Mouse (Mus musculus) liver, embryonic 12.5 days (tissue): ENCODE data around the gene Pdpn. TPM values are rescaled to one million over a fixed set of nuclear protein-coding genes. Genes with fewer than 3 reads are reported as not detected.
"Not testable (repeated sequence)": the region's sequence is repeated elsewhere in the genome, so short reads cannot be mapped to it uniquely, and the experiment has no call there.

Experiments
- ATAC-seq: fragments of 200-750 bp; cut with Nextera tagmentation; 2 replicates; pipeline ENCODE4 v1.8.0; 2017; ENCODE audit warnings: moderate number of reproducible peaks, mild to moderate bottlenecking, moderate library complexity
- H3K27ac ChIP-seq: fragments of 300-500 bp; sonication (generic); 2 replicates; pipeline ENCODE4 v1.5.1; 2016; ENCODE audit warnings: mild to moderate bottlenecking
- H3K27me3 ChIP-seq: fragments of 300-500 bp; sonication (generic); replicated peaks from 2 replicates; pipeline ENCODE4 v1.6.1; 2016; ENCODE audit warnings: mild to moderate bottlenecking, moderate library complexity
- H3K36me3 ChIP-seq: fragments of 300-500 bp; sonication (generic); 2 replicates; pipeline ENCODE4 v1.6.1; 2016; ENCODE audit warnings: mild to moderate bottlenecking, moderate library complexity
- H3K4me1 ChIP-seq: fragments of 300-500 bp; sonication (generic); 2 replicates; pipeline ENCODE4 v1.6.1; 2016
- H3K4me2 ChIP-seq: fragments of 300-500 bp; sonication (generic); 2 replicates; pipeline ENCODE4 v1.6.1; 2016; ENCODE audit warnings: mild to moderate bottlenecking, moderate library complexity
- H3K4me3 ChIP-seq: fragments of 300-500 bp; sonication (generic); 2 replicates; pipeline ENCODE4 v1.5.1; 2016; ENCODE audit warnings: mild to moderate bottlenecking, moderate library complexity
- H3K9ac ChIP-seq: fragments of 300-500 bp; sonication (generic); 2 replicates; pipeline ENCODE4 v1.6.1; 2016; ENCODE audit warnings: mild to moderate bottlenecking, moderate library complexity
- H3K9me3 ChIP-seq: fragments of 300-500 bp; sonication (generic); replicated peaks from 2 replicates; pipeline ENCODE4 v1.6.1; 2016; ENCODE audit warnings: mild to moderate bottlenecking, moderate library complexity
- WGBS: fragments of 180-500 bp; shearing (Covaris S2); methylation state at CpG from one replicate; pipeline ENCODE4 v1.1.7; 2016; ENCODE audit not compliant: insufficient replicate concordance; 5-methylcytosine and 5-hydroxymethylcytosine counted together
- polyA plus RNA-seq: library from polyadenylated mRNA; unstranded; fragments of >200 nt; fragmentation: Nextera tagmentation; extraction: Ambion mirVana; gene quantifications from 2 replicates; pipeline ENCODE4 v1.2.1, GENCODE M21; 2016

The Pdpn gene
- 1.7 and 2.5 TPM in 2 replicates for polyA plus RNA-seq

- H3K9ac ChIP-seq, result no peak within 1 kb of the TSS
- H3K36me3 ChIP-seq, result no peaks in the 10 kb centered on the region
- ATAC-seq, result no peak
- H3K4me2 ChIP-seq, result peak within 1 kb of the TSS; percentile 44
- 7% methylated on average over 31 of the region's 31 CpGs for WGBS
- H3K4me3 ChIP-seq, result peak within 1 kb of the TSS; percentile 23
- no peaks in the 10 kb centered on the region for H3K9me3 ChIP-seq
- H3K4me1 ChIP-seq, result 0 out of 2 replicates have a peak, but pooled peaks cover 4% of the 10 kb centered on the region
- no peak within 1 kb of the TSS for H3K27ac ChIP-seq
- H3K27me3 ChIP-seq, result peaks cover 72% of the 10 kb centered on the region
Observed at GRCm38 (mm10) chr4:143299325-143300070, at the start of gene Pdpn. TSS of gene Pdpn (minus strand) at chr4:143299564.

DNA sequence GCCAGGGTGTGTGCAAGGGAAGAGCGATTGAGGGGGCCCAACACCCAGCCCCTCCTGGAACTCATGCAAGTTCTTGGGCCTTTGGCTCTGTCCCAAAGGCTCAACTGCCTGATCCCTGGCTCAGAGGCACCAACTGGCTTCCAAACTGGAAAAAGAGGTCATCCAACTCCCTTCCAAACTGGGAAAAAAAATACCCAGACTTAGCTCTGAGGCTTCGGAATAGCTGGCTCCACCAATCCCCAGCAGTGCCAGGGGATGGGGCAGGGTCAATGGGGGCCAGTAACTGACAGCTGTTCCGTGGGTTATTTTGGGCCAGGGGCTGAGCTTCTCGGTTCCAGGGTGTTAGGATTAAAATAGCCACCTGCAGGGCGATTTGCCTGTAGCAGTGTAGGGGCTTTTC, 49.3 kb upstream of the Pdpn start:
- peaks cover 52% of the 10 kb centered on the region for H3K27me3 ChIP-seq
- H3K36me3 ChIP-seq, result no peaks in the 10 kb centered on the region
- no peak for ATAC-seq
- no peak overlapping the region for H3K4me2 ChIP-seq
- no peak overlapping the region for H3K4me3 ChIP-seq
- 16% methylated on average over 5 of the region's 5 CpGs for WGBS
- H3K27ac ChIP-seq, result no peak overlapping the region
- H3K4me1 ChIP-seq, result no peaks in the 10 kb centered on the region
- no peak overlapping the region for H3K9ac ChIP-seq
- no peaks in the 10 kb centered on the region for H3K9me3 ChIP-seq

DNA sequence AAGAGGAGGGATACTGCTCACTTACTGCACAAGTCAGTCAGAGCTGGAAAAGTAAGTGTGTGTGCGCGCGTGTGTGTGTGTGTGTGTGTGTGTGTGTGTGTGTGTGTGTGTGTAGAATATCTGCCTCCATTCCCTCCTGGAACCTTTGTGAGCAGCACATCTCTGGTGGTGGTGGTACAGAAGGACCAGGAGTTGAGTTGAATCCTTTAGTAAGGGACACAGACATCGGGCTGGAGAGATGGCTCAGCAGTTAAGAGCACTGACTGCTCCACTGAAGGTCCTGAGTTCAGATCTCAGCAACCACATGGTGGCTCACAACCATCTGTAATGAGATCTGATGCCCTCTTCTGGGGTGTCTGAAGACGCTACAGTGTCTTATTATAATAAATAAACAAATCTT, 46.1 kb upstream of the Pdpn start:
- not testable (repeated sequence) for H3K9me3 ChIP-seq, H3K4me2 ChIP-seq, H3K4me3 ChIP-seq, ATAC-seq, H3K27ac ChIP-seq, H3K4me1 ChIP-seq, H3K36me3 ChIP-seq, H3K9ac ChIP-seq
- H3K27me3 ChIP-seq, result peaks cover 30% of the 10 kb centered on the region
- 73% methylated on average over 5 of the region's 5 CpGs for WGBS

DNA sequence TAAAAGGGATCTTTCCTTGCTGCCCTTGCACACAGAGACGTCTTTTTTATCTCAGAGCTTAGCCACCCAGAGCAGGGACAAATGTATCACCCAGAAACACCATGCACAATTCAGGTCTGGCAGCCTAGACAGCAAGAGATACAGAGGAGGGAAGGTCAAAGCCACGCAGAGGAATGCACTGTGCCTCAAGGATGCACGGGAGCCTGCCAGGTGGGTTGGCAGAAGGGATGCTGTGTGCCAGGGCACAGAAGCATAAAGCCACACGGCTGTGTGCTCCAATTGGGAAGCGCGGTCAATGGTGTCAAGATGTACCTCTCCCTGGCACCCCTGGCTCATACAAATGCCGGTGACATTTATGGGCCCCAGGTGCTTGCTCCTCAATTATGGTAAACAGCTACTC, 42.1 kb upstream of the Pdpn start:
- Histone ChIP-seq H3K27ac (no peak overlapping the region), H3K4me1 (no peaks in the 10 kb centered on the region), H3K36me3 (no peaks in the 10 kb centered on the region), H3K9me3 (no peaks in the 10 kb centered on the region), H3K9ac (no peak overlapping the region), H3K4me3 (no peak overlapping the region), H3K4me2 (no peak overlapping the region), H3K27me3 (no peaks in the 10 kb centered on the region)
- ATAC-seq, result no peak
- 69% methylated on average over 7 of the region's 7 CpGs for WGBS

- no peaks in the 10 kb centered on the region for H3K36me3 ChIP-seq
- WGBS, result 73% methylated on average over 13 of the region's 13 CpGs
- no peaks in the 10 kb centered on the region for H3K27me3 ChIP-seq
- H3K4me1 ChIP-seq, result no peaks in the 10 kb centered on the region
- no peaks in the 10 kb centered on the region for H3K9me3 ChIP-seq
- H3K9ac ChIP-seq, result no peak overlapping the region
- no peak overlapping the region for H3K27ac ChIP-seq
- ATAC-seq, result no peak
- H3K4me2 ChIP-seq, result no peak overlapping the region
- H3K4me3 ChIP-seq, result no peak overlapping the region
Observed at GRCm38 (mm10) chr4:143339808-143340207, 40.4 kb upstream of the Pdpn start.

DNA sequence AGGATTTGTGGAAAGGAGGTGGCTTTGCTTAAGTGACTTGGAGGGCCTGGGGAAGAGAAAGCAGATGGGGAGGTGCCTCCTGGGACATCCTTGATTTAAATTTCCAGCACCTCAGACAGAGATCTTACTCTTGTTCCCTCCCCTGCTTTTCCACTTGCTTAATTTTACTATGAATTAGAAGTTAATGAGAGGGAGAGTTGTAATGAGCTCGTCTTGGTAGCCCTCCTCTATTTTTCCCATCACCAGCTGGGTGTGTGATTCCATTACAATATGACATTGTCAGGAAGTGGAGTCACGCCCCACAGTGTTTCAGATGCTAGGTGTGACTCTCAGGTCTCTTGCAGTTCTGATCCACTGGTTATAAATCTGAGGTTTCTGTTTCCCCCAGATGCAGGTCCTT, 36.7 kb upstream of the Pdpn start:
- Histone ChIP-seq H3K36me3 (no peaks in the 10 kb centered on the region), H3K4me1 (no peaks in the 10 kb centered on the region), H3K9ac (no peak overlapping the region), H3K9me3 (no peaks in the 10 kb centered on the region), H3K4me2 (no peak overlapping the region), H3K27me3 (no peaks in the 10 kb centered on the region), H3K4me3 (no peak overlapping the region), H3K27ac (no peak overlapping the region)
- WGBS, result 58% methylated on average over 2 of the region's 2 CpGs
- no peak for ATAC-seq

- no peak for ATAC-seq
- 71% methylated on average over 17 of the region's 17 CpGs for WGBS
- H3K9me3 ChIP-seq, result no peaks in the 10 kb centered on the region
- H3K4me1 ChIP-seq, result no peaks in the 10 kb centered on the region
- H3K36me3 ChIP-seq, result no peaks in the 10 kb centered on the region
- no peak overlapping the region for H3K27ac ChIP-seq
- H3K9ac ChIP-seq, result no peak overlapping the region
- H3K4me2 ChIP-seq, result no peak overlapping the region
- no peak overlapping the region for H3K4me3 ChIP-seq
- no peaks in the 10 kb centered on the region for H3K27me3 ChIP-seq
Observed at GRCm38 (mm10) chr4:143334995-143335394, 35.6 kb upstream of the Pdpn start.

DNA sequence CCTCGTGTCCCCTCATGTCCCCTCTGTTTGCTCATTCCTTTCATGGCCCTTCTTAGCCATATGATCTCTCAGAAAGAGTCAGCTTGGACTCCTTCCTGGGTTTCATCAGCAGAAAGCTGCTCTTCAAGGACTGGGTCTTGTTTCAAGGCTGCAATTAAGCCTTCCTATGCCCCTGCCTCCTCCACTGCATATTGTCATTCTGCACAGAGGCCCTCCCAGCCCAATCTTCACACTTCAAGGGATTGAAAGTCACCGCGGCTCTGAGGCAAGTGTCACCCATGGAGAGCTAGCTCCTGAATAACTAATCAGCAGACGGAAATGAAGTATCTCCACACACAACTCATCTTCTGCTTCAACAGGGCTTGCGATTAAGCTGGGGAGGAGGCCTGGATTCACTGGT, 34.8 kb upstream of the Pdpn start:
- Histone ChIP-seq H3K9ac (no peak overlapping the region), H3K4me1 (no peaks in the 10 kb centered on the region), H3K4me2 (no peak overlapping the region), H3K4me3 (no peak overlapping the region), H3K27me3 (no peaks in the 10 kb centered on the region), H3K27ac (no peak overlapping the region), H3K36me3 (no peaks in the 10 kb centered on the region), H3K9me3 (no peaks in the 10 kb centered on the region)
- ATAC-seq, result no peak
- WGBS, result 42% methylated on average over 5 of the region's 5 CpGs

GRCm38 (mm10) chr4:143331787-143332186, 32.4 kb upstream of the Pdpn start:
- no peaks in the 10 kb centered on the region for H3K27me3 ChIP-seq
- no peaks in the 10 kb centered on the region for H3K9me3 ChIP-seq
- no peak overlapping the region for H3K4me3 ChIP-seq
- H3K4me1 ChIP-seq, result no peaks in the 10 kb centered on the region
- no peak overlapping the region for H3K27ac ChIP-seq
- no peak overlapping the region for H3K4me2 ChIP-seq
- 15% methylated on average over 1 of the region's 1 CpGs for WGBS
- H3K36me3 ChIP-seq, result no peaks in the 10 kb centered on the region
- ATAC-seq, result no peak
- H3K9ac ChIP-seq, result no peak overlapping the region

GRCm38 (mm10) chr4:143330566-143330965, 31.2 kb upstream of the Pdpn start:
- H3K9ac ChIP-seq, result no peak overlapping the region
- no peak overlapping the region for H3K27ac ChIP-seq
- no peak for ATAC-seq
- H3K36me3 ChIP-seq, result no peaks in the 10 kb centered on the region
- H3K4me1 ChIP-seq, result no peaks in the 10 kb centered on the region
- 36% methylated on average over 9 of the region's 9 CpGs for WGBS
- no peak overlapping the region for H3K4me3 ChIP-seq
- H3K27me3 ChIP-seq, result no peaks in the 10 kb centered on the region
- H3K4me2 ChIP-seq, result no peak overlapping the region
- H3K9me3 ChIP-seq, result no peaks in the 10 kb centered on the region

GRCm38 (mm10) chr4:143325625-143325941, 26.2 kb upstream of the Pdpn start:
- 3% methylated on average over 10 of the region's 10 CpGs for WGBS

DNA sequence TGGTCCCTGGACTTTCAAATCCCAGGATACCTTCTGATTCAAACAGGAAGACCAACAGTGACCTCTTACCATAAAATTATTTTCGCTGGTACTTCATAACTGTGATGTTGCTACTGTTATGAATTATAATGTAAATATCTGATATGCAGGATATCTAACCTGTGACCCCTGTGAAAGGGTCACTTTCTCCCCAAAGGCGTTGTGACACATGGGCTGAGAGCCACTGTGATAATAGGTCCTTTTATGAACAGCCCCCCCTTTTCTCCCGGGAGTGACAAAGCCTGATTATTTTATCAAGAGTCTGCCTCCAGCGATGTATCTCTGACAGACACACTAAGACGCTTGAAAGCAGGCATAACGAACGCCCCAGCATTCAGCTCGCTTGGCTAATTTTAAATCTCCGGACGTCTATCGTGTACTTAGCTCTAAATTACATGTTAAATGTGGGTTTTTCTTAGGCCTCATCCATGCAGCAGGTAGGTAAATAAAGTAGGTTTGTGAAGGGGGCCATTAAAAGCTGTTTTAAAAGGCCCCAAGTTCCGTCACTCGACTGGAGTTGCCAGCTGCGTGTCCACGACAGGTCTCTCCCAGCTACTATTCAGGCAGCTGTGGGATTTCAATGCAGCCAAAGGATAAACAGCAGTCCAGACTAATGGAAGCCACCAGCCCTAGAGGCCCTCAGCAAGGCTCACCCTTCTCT, 25.7 kb upstream of the Pdpn start:
- H3K4me3 ChIP-seq, result 0 out of 2 replicates have a peak overlapping the region, but pooled peaks have one; percentile 16
- no peak for ATAC-seq
- WGBS, result 35% methylated on average over 15 of the region's 15 CpGs

More at GRCm38 (mm10) chr4:143325625-143325941, 26.2 kb upstream of the Pdpn start:
- Histone ChIP-seq H3K36me3 (no peaks in the 10 kb centered on the region), H3K4me3 (0 out of 2 replicates have a peak overlapping the region, but pooled peaks have one; percentile 16), H3K4me1 (no peaks in the 10 kb centered on the region), H3K27ac (no peak overlapping the region), H3K27me3 (no peaks in the 10 kb centered on the region), H3K9me3 (no peaks in the 10 kb centered on the region), H3K4me2 (peak overlapping the region; percentile 57), H3K9ac (no peak overlapping the region)
- no peak for ATAC-seq

More for the DNA sequence above, 25.7 kb upstream of the Pdpn start:
- Histone ChIP-seq H3K27me3 (no peaks in the 10 kb centered on the region), H3K27ac (no peak overlapping the region), H3K9ac (no peak overlapping the region), H3K9me3 (no peaks in the 10 kb centered on the region), H3K4me2 (peak overlapping the region; percentile 57), H3K4me1 (no peaks in the 10 kb centered on the region), H3K36me3 (no peaks in the 10 kb centered on the region)
